Mouse (Mus musculus) myocyte (in vitro differentiated cells): ENCODE measurements at regions not wholly inside any gene's neighbourhood (a gene's known extent, or its start where the extent isn't known, plus 50 kb on each side); places are given as distances from the start of the nearest gene placed in this dataset.

Experiments
- CEBPB ChIP-seq: IDR thresholded peaks from 2 replicates; pipeline ENCODE4 v1.6.1; 2011; ENCODE audit warnings: mild to moderate bottlenecking, moderate library complexity; ENCODE audit not compliant: poor library complexity, insufficient read depth, severe bottlenecking
- E2F4 ChIP-seq: IDR thresholded peaks from one replicate; pipeline ENCODE4 v1.6.1; 2011; ENCODE audit warnings: mild to moderate bottlenecking, control low read depth, moderate library complexity; ENCODE audit not compliant: insufficient read depth
- MAX ChIP-seq: IDR thresholded peaks from one replicate; pipeline ENCODE4 v1.6.1; 2011; ENCODE audit warnings: low read depth, mild to moderate bottlenecking, control low read depth
- MYOD1 ChIP-seq, 3 experiments: IDR thresholded peaks; one replicate each; pipeline ENCODE4 v1.6.1; 2011; ENCODE audit warnings: control low read depth in 2 of 3, low read depth in 2 of 3, mild to moderate bottlenecking in 2 of 3, moderate library complexity in 1 of 3; ENCODE audit not compliant: insufficient read length in 2 of 3, control insufficient read depth in 1 of 3
- MYOG ChIP-seq, 3 experiments: IDR thresholded peaks; one replicate each; pipeline ENCODE4 v1.6.1; 2011; ENCODE audit warnings: control low read depth in 2 of 3, low read depth in 2 of 3, mild to moderate bottlenecking in 2 of 3; ENCODE audit not compliant: insufficient read length in 2 of 3, control insufficient read depth in 1 of 3, insufficient read depth in 1 of 3
- POLR2A ChIP-seq: IDR thresholded peaks from one replicate; pipeline ENCODE4 v1.6.1; 2011; ENCODE audit warnings: low read depth, mild to moderate bottlenecking, control low read depth, moderate library complexity; ENCODE audit not compliant: insufficient read length
- REST ChIP-seq: IDR thresholded peaks from one replicate; pipeline ENCODE4 v1.6.1; 2011; ENCODE audit warnings: mild to moderate bottlenecking, control low read depth, moderate library complexity; ENCODE audit not compliant: insufficient read depth, insufficient read length
- TCF12 ChIP-seq: IDR thresholded peaks from one replicate; pipeline ENCODE4 v1.6.1; 2011; ENCODE audit warnings: mild to moderate bottlenecking, control low read depth; ENCODE audit not compliant: poor library complexity, insufficient read depth, severe bottlenecking
- USF1 ChIP-seq: IDR thresholded peaks from one replicate; pipeline ENCODE4 v1.6.1; 2011; ENCODE audit warnings: low read depth, mild to moderate bottlenecking, control low read depth, moderate library complexity

DNA sequence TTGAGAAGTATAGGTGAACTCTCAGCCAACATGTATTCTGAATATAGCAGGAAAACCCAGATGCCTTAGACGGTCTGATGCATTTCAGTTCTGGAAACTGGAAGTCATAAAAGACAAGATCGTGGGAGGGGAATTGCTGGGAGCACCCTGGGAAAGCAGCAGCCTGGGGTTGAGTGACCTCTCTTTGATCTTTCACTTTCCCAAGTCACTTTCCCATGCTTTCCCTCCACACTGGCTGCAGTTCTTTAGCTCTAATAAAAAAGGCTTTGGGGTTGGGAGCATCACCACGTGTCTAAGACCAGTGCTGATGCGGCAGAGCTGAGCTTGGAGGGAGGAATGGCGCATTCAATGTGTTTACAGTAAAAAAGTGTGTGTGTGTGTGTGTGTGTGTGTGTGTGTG is 91.2 kb upstream of the Arhgap32 start:
- no peak for TF ChIP-seq POLR2A
- TF ChIP-seq MAX, result no peak
- TF ChIP-seq MYOD1 (IDR thresholded peaks at IDR 0.05; ENCODE audit: control insufficient read depth in 1 of 3, insufficient read length in 2 of 3, low read depth in 2 of 3), result no peak
- TF ChIP-seq MYOG (IDR thresholded peaks at IDR 0.05; ENCODE audit: control insufficient read depth in 1 of 3, insufficient read depth in 1 of 3, insufficient read length in 2 of 3, low read depth in 2 of 3), result no peak
- TF ChIP-seq USF1, result no peak
- no peak for TF ChIP-seq CEBPB
- TF ChIP-seq REST, result no peak
- no peak for TF ChIP-seq TCF12
- TF ChIP-seq E2F4, result no peak
